ENCODE assay signal across 8 mouse cellular contexts in genomic region chr11:74619956-74620300, GRCm38 (mm10). TPM values are rescaled to one million over a fixed set of nuclear protein-coding genes. Genes with fewer than 3 reads are reported as not detected.
DNase-seq lines count a peak whose midpoint lies in the region; ATAC-seq and TF ChIP-seq lines count a peak whose summit lies in the region.

No protein-coding gene starts in this region.

- 2% methylated on average over 16 of the region's 16 CpGs for WGBS in heart, embryonic 11.5 days (ENCODE audit: insufficient replicate concordance)
- WGBS in hindbrain, embryonic 11.5 days: 2% methylated on average over 16 of the region's 16 CpGs
- whole genome bisulfite sequencing in liver, embryonic 16.5 days (ENCODE audit: insufficient replicate concordance): 3% methylated on average over 15 of the region's 16 CpGs

- H3K4me3 ChIP-seq in heart, embryonic 11.5 days (ENCODE audit: low read depth, low read length): peak overlapping the region; percentile 49
- peak overlapping the region; percentile 82 for H3K4me3 ChIP-seq in ES-Bruce4 (ENCODE audit: low read depth, low read length)
- H3K4me3 ChIP-seq in hindbrain, embryonic 11.5 days (ENCODE audit: low read depth, low read length): peak overlapping the region; percentile 55
- H3K4me3 ChIP-seq in liver, embryonic 16.5 days (ENCODE audit: low read depth, low read length): peak overlapping the region; percentile 85

- H3K4me2 ChIP-seq in heart, embryonic 11.5 days: peak overlapping the region; percentile 65
- H3K4me2 ChIP-seq in hindbrain, embryonic 11.5 days (replicated peaks; ENCODE audit: low read depth, low read length): peak overlapping the region; percentile 73
- peak overlapping the region; percentile 78 for H3K4me2 ChIP-seq in liver, embryonic 16.5 days (ENCODE audit: low read depth, low read length)

- TF ChIP-seq EP300 in ES-Bruce4 (IDR thresholded peaks at IDR 0.05; ENCODE audit: insufficient read depth, low read depth, low read length): no peak

- no peak for DNase-seq in heart, postnatal 4 days
- DNase-seq in hindbrain, embryonic 11.5 days (ENCODE audit: low spot score): no peak
- DNase-seq in Muller cell, postnatal 12 days (ENCODE audit: inconsistent ontology term): no peak
- no peak for DNase-seq in MN1 (ENCODE audit: low spot score)

- ATAC-seq in heart, embryonic 11.5 days (replicated peaks; ENCODE audit: insufficient number of reproducible peaks, low FRiP score, low TSS enrichment): no peak
- peak; percentile 46; the same call in 1 of the 2 replicates for ATAC-seq in hindbrain, embryonic 11.5 days (ENCODE audit: low FRiP score)
- ATAC-seq in liver, embryonic 16.5 days (ENCODE audit: low read depth): no peak
- no peak for ATAC-seq in inflammation-experienced regulatory T-cells, adult 6 months

- no peaks in the 10 kb centered on the region for H3K9me3 ChIP-seq in heart, embryonic 11.5 days (replicated peaks; ENCODE audit: control insufficient read depth, low read length)
- H3K9me3 ChIP-seq in ES-Bruce4 (replicated peaks; ENCODE audit: control insufficient read depth, insufficient read depth, low read length, poor library complexity, severe bottlenecking): no peaks in the 10 kb centered on the region
- H3K9me3 ChIP-seq in hindbrain, embryonic 11.5 days (ENCODE audit: control insufficient read depth, low read length): no peaks in the 10 kb centered on the region
- no peaks in the 10 kb centered on the region for H3K9me3 ChIP-seq in liver, embryonic 16.5 days (replicated peaks; ENCODE audit: control insufficient read depth, low read length)

- H3K9ac ChIP-seq in heart, embryonic 11.5 days (ENCODE audit: low read depth, low read length): peak overlapping the region; percentile 60
- peak overlapping the region; percentile 97 for H3K9ac ChIP-seq in ES-Bruce4 (ENCODE audit: low read depth, poor library complexity, severe bottlenecking)
- H3K9ac ChIP-seq in hindbrain, embryonic 11.5 days (ENCODE audit: low read depth, low read length): peak overlapping the region; percentile 66
- peak overlapping the region; percentile 93 for H3K9ac ChIP-seq in liver, embryonic 16.5 days (ENCODE audit: low read depth, low read length)

- H3K36me3 ChIP-seq in heart, embryonic 11.5 days (ENCODE audit: control insufficient read depth, insufficient read depth, low read length): no peaks in the 10 kb centered on the region
- 0 out of 2 replicates have a peak, but pooled peaks cover 2% of the 10 kb centered on the region for H3K36me3 ChIP-seq in ES-Bruce4 (ENCODE audit: control insufficient read depth, insufficient read depth, low read length, poor library complexity, severe bottlenecking)
- no peaks in the 10 kb centered on the region for H3K36me3 ChIP-seq in hindbrain, embryonic 11.5 days (ENCODE audit: control insufficient read depth, insufficient read depth, low read length)
- peaks cover 14% of the 10 kb centered on the region for H3K36me3 ChIP-seq in liver, embryonic 16.5 days (ENCODE audit: control insufficient read depth, insufficient read depth)

- H3K4me1 ChIP-seq in heart, embryonic 11.5 days (ENCODE audit: control insufficient read depth, insufficient read depth, low read length): peaks cover 6% of the 10 kb centered on the region
- no peaks in the 10 kb centered on the region for H3K4me1 ChIP-seq in ES-Bruce4 (ENCODE audit: control insufficient read depth, insufficient read depth, low read length)
- no peaks in the 10 kb centered on the region for H3K4me1 ChIP-seq in hindbrain, embryonic 11.5 days (replicated peaks; ENCODE audit: control insufficient read depth, insufficient read depth, low read length)
- H3K4me1 ChIP-seq in liver, embryonic 16.5 days (ENCODE audit: control insufficient read depth, low read depth, low read length): peaks cover 44% of the 10 kb centered on the region

- H3K27me3 ChIP-seq in heart, embryonic 11.5 days (ENCODE audit: control insufficient read depth, insufficient read depth, low read length): peaks cover 26% of the 10 kb centered on the region
- no peaks in the 10 kb centered on the region for H3K27me3 ChIP-seq in ES-Bruce4 (ENCODE audit: control insufficient read depth, insufficient read depth, low read length, poor library complexity, severe bottlenecking)
- peaks cover 8% of the 10 kb centered on the region for H3K27me3 ChIP-seq in hindbrain, embryonic 11.5 days (ENCODE audit: control insufficient read depth, insufficient read depth, low read length)
- peaks cover 30% of the 10 kb centered on the region for H3K27me3 ChIP-seq in liver, embryonic 16.5 days (ENCODE audit: control insufficient read depth, insufficient read depth, low read depth, low read length)

- TF ChIP-seq CTCF in ES-Bruce4 (IDR thresholded peaks at IDR 0.05; ENCODE audit: low read depth, low read length): no peak

- no peak for TF ChIP-seq POLR2A in ES-Bruce4 (IDR thresholded peaks at IDR 0.05; ENCODE audit: insufficient read depth, low read length)

- H3K27ac ChIP-seq in heart, embryonic 11.5 days (ENCODE audit: low read depth, low read length): no peak overlapping the region
- H3K27ac ChIP-seq in ES-Bruce4 (ENCODE audit: insufficient read depth, low read length): no peak overlapping the region
- H3K27ac ChIP-seq in hindbrain, embryonic 11.5 days (ENCODE audit: low read depth, low read length): no peak overlapping the region
- peak overlapping the region; percentile 95 for H3K27ac ChIP-seq in liver, embryonic 16.5 days (ENCODE audit: low read length)

RNA-seq across cellular contexts. Expression of gene Ccdc92b, which starts 0.5 kb away (rescaled TPM):
- 2.8 and 3.5 TPM in 2 replicates for polyA plus RNA-seq in heart, embryonic 11.5 days (2014; fragmentation: Nextera tagmentation; extraction: Ambion mirVana)
- under 1 TPM; 0.60 to 0.72 TPM for total RNA-seq in heart, postnatal 4 days (2021)
- 4.8 and 5.3 TPM in 2 replicates for polyA plus RNA-seq in ES-Bruce4 (2011; ENCODE audit: insufficient read depth, insufficient read length, low read depth, missing spikeins)
- polyA plus RNA-seq in hindbrain, embryonic 11.5 days (2014; fragmentation: Nextera tagmentation; extraction: Ambion mirVana): 1.2 and 1.7 TPM in 2 replicates
- 8.3 and 10.4 TPM in 2 replicates for polyA plus RNA-seq in liver, embryonic 16.5 days (2015; fragmentation: Nextera tagmentation; extraction: Ambion mirVana)
- polyA plus RNA-seq in inflammation-experienced regulatory T-cells, adult 6 months (2017; shearing (Covaris generic)): not detected

RNA-seq across cellular contexts. Expression of gene Rap1gap2, which starts 9.2 kb away (rescaled TPM):
- polyA plus RNA-seq in heart, embryonic 11.5 days (2014; fragmentation: Nextera tagmentation; extraction: Ambion mirVana): 6.6 TPM in 2 replicates
- total RNA-seq in heart, postnatal 4 days (2021): 10 to 100 TPM; 47.8 to 53.8 TPM
- polyA plus RNA-seq in ES-Bruce4 (2011; ENCODE audit: insufficient read depth, insufficient read length, low read depth, missing spikeins): 4.0 and 5.7 TPM in 2 replicates
- polyA plus RNA-seq in hindbrain, embryonic 11.5 days (2014; fragmentation: Nextera tagmentation; extraction: Ambion mirVana): 2.7 and 3.1 TPM in 2 replicates
- 0.63 and 1.2 TPM in 2 replicates for polyA plus RNA-seq in liver, embryonic 16.5 days (2015; fragmentation: Nextera tagmentation; extraction: Ambion mirVana)
- polyA plus RNA-seq in inflammation-experienced regulatory T-cells, adult 6 months (2017; shearing (Covaris generic)): 10 to 100 TPM in 1 of 3 experiments, 1 to 10 TPM in 1, under 1 TPM in 1; 0.63 to 11.9 (median 1.6) TPM

RNA-seq across cellular contexts. Expression of gene Cluh, which starts 29.4 kb away (rescaled TPM):
- 27.5 and 33.1 TPM in 2 replicates for polyA plus RNA-seq in heart, embryonic 11.5 days (2014; fragmentation: Nextera tagmentation; extraction: Ambion mirVana)
- 100 to 1,000 TPM; 220 to 229 TPM for total RNA-seq in heart, postnatal 4 days (2021)
- polyA plus RNA-seq in ES-Bruce4 (2011; ENCODE audit: insufficient read depth, insufficient read length, low read depth, missing spikeins): 33.3 and 33.4 TPM in 2 replicates
- polyA plus RNA-seq in hindbrain, embryonic 11.5 days (2014; fragmentation: Nextera tagmentation; extraction: Ambion mirVana): 8.0 and 8.9 TPM in 2 replicates
- polyA plus RNA-seq in liver, embryonic 16.5 days (2015; fragmentation: Nextera tagmentation; extraction: Ambion mirVana): 30.6 and 35.3 TPM in 2 replicates
- 10 to 100 TPM in 2 of 3 experiments, 1 to 10 TPM in 1; 5.9 to 11.2 (median 10.1) TPM for polyA plus RNA-seq in inflammation-experienced regulatory T-cells, adult 6 months (2017; shearing (Covaris generic))
